Mouse (Mus musculus): ENCODE data around the gene Tbc1d16.
"Not testable (repeated sequence)": the region's sequence is repeated elsewhere in the genome, so short reads cannot be mapped to it uniquely, and the experiment has no call there.

The Tbc1d16 gene

GRCm38 (mm10) chr11:119123522-119124319 lies 104.6 kb downstream of the Tbc1d16 start:
- CTCF ChIA-PET = interaction anchor here (0.5 kb wide), 1 partner anchor 34 kb away, joined by 6 read pairs; no protein-coding TSS in a partner anchor

DNA sequence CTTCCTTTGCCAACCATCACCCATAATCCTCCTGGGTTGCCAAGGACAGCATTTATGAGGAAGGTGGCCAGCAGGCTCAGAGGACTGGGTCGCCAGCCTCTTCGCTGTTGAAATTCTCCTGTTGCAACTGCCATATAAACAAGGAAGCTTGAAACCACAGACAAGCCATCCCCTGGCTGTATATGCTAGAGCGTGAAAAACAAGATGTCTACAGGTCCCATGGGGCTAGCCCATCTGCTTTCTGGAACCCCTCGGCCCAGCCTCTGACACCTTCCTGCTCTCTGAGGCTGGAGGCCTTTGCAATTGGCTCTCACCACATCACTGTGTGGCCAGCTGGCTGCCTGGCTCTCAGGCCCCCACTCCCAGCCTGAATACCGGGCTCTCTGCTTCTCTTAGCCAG lies 105.9 kb downstream of the Tbc1d16 start:
- CTCF ChIA-PET = no interaction called here

DNA sequence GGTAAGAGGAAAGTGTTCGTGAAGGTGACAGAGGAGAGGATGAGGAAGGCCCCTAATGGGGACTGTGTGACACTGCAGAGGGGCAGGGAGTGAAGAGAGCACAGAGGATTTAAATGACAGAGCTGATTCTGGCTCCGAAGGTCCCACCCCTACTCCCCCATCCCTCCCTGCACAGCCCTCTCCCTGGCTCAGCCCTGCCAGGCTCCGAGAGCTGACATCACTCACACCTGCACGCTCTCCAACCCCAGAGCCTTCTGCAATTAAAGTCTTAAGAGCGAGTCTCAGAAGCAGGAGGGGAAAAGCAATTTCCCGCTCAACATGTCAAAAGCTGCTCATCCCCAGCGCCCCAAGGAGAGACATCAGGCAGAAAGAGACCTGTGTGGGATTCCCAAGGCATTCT lies 109.4 kb downstream of the Tbc1d16 start:
- CTCF ChIA-PET = interaction anchor here (0.8 kb wide), 1 partner anchor 10 kb away, joined by 6 read pairs; no protein-coding TSS in a partner anchor

- CTCF ChIA-PET = no interaction called here
These were observed 110.4 kb downstream of the Tbc1d16 start for GRCm38 (mm10) chr11:119117945-119118344.

DNA sequence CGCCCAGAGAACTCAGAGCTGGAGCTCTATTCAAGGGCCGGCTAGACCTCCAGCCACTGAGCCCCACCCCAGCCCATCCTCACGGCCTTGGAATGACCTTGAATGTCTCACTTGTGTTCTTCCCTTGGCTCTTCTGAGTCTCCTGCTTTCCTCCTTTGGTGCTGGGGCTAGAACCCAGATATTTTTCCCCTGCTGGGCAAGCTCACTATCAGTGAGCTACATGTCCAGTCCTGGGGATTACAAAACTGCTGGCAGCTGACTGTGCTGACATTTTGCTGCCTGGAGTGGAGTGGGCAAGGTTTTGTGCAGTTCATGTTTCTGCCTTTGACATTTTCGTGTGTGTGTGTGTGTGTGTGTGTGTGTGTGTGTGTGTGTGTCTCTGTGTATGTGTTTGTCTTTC lies 111.3 kb downstream of the Tbc1d16 start:
- CTCF ChIA-PET = no interaction called here

DNA sequence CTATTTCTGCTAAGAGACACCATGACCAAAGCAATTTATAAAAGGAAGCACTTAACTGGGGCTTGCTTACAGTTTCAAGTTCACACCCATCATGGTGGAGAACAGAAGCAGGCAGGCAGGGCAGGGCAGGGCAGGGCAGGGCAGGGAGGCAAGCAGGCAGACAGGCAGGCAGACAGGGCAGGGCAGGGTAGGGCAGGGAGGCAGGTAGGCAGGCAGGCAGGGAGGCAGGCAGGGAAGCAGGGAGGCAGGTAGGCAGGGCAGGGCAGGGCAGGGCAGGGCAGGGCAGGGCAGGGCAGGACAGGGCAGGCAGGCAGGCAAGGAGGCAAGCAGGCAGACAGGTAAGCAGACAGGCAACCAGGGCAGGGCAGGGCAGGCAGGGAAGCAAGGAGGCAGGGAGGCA lies 115.6 kb downstream of the Tbc1d16 start:
- CTCF ChIA-PET = interaction anchor here (0.6 to 0.7 kb wide), 2 partner anchors 27 to 45 kb away, joined by 4 to 6 read pairs; partner anchors contain the start of gene Cbx4

DNA sequence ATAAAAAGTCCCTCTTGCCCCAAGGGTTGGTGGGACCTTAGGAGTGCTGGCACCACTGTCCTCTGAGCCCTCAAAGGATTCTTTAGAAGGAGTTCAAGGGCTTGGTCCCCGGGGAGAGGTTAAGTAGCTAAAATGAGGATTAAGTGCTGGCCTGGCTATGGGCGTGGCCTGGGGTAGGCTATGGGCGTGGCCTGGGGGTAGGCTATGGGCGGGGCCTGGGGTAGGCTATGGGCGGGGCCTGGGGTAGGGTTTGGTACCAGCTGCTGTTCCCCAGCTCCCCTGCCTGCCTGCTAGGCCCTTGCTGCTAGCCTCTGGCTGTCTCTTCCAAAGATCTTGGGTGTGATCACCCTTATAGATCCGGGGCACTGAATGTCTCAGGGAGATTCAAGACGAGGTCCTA lies 117.0 kb downstream of the Tbc1d16 start:
- CTCF ChIA-PET = interaction anchor here (0.5 kb wide), 1 partner anchor 27 kb away, joined by 3 read pairs; no protein-coding TSS in a partner anchor

GRCm38 (mm10) chr11:119109415-119110071 lies 118.8 kb downstream of the Tbc1d16 start:
- CTCF ChIA-PET = interaction anchor here (0.6 kb wide), 1 partner anchor 10 kb away, joined by 6 read pairs; no protein-coding TSS in a partner anchor

- CTCF ChIA-PET = interaction anchor here (0.6 to 0.7 kb wide), 2 partner anchors 10 to 68 kb away, joined by 6 to 7 read pairs; no protein-coding TSS in a partner anchor
These were observed 119.6 kb downstream of the Tbc1d16 start for GRCm38 (mm10) chr11:119108573-119109263.

DNA sequence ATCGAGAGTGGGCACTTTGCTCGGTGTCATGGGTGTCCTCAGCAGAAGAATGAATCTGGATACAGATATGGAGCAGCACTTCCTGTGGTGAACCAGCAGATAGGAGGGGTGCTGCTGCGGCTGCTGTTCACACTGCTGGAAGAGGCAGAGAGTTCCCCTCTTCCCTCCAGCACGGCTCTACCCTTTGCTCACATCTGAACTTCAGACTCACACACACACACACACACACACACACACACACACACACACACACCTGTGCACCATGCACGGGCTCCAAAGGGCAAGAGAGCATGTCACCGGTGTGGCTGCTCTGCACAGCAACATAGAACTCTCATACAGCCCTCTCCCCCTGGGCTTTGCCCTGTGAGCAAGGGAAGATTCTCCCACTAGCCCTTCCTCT lies 122.0 kb downstream of the Tbc1d16 start:
- CTCF ChIA-PET = interaction anchor here (0.5 to 0.6 kb wide), 2 partner anchors 52 to 187 kb away, joined by 3 to 11 read pairs; no protein-coding TSS in a partner anchor

DNA sequence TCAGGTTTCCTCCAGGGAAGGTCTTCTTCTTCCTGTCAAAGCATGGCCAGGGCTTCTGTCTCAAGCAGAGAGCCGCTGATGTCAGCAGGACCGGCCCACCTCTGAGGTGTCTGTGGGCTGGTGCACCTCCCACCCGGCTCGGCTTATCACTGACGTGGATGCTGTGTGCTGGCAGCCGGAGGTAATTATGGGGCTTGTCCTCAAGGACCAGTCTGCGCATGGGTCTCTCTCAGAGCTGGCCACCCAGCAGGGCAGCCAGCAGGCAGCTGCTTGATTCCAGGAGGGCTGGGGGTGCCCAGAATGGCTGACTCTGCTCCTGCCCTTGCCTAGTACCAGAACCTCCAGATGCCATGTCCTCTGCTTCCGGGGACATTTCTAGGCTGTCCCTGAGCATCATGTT lies 122.6 kb downstream of the Tbc1d16 start:
- CTCF ChIA-PET = interaction anchor here (0.5 to 0.6 kb wide), 3 partner anchors 11 to 188 kb away, joined by 3 to 11 read pairs (median 3); no protein-coding TSS in a partner anchor

GRCm38 (mm10) chr11:119105071-119105609 lies 123.2 kb downstream of the Tbc1d16 start:
- CTCF ChIA-PET = interaction anchor here (0.6 kb wide), 1 partner anchor 10 kb away, joined by 3 read pairs; no protein-coding TSS in a partner anchor

DNA sequence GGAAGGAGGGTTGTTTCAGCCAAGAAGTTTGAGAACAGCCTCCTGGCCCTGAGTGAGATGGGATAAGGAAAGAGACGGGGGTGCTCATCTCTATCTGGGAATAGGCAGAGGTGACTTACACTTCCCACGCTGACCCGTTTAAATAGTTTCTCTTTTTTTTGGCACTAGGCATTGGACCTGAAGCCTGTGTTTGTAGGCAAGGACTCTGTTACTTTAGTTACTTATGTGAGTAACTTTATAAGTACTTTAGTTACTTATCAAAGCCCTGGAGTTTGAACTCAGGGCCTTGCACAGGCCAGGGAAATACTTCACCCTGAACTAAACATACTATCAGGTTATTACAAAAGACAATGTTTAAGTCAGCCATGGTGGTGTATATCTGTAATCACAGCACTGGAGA lies 124.3 kb downstream of the Tbc1d16 start:
- CTCF ChIA-PET = interaction anchor here (0.6 kb wide), 1 partner anchor 59 kb away, joined by 8 read pairs; no protein-coding TSS in a partner anchor

GRCm38 (mm10) chr11:119100355-119100754 lies 127.9 kb downstream of the Tbc1d16 start:
- CTCF ChIA-PET = not testable (repeated sequence)

DNA sequence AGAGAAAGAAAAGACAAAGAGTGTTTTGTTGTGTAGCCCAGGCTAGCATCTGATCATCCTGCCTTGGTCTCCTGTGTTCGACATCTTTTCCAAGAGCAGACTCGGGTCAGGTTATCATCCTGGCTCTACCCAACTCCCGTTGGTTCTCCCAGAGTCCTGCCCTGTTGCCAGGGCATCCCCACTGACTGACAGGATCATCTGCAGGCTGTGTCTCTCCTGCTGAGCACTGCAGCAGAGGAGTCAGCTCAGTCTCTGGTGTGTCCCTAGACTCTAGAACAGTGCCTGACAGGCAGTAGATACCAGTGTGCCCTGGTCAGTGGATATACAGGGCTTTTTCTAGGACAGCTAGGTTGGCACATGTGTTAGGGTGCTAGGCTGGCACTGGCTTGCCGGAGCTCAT lies 130.1 kb downstream of the Tbc1d16 start:
- CTCF ChIA-PET = no interaction called here

DNA sequence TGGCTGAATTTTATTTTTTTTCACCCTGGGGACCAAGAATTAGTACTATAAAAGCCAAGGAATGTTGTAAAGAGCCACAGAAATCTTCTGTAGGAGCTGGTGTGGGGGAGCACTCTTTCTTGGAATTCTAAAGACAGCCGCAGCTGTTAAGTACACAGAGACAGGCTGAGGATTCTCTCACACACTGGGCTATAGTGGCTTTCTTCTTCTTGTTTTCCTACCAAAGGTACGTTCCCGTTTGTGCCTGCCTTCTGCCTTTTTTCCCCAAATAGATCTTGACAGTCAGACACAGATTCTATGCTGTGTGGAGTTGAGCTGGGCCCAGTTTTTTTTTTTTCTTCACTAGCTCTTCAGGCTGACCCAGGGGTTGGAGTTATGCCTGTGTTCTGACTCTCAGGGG lies 132.9 kb downstream of the Tbc1d16 start:
- CTCF ChIA-PET = interaction anchor here (1.0 to 1.2 kb wide), 2 partner anchors 10 to 14 kb away, joined by 3 read pairs; no protein-coding TSS in a partner anchor

- CTCF ChIA-PET = interaction anchor here (0.7 to 1.0 kb wide), 4 partner anchors 33 to 51 kb away, joined by 3 to 14 read pairs (median 3); no protein-coding TSS in a partner anchor
These were observed 135.0 kb downstream of the Tbc1d16 start for GRCm38 (mm10) chr11:119093322-119093721.

Data from spleen, embryonic (tissue).